Mouse (Mus musculus) duodenum, adult 2 months (tissue): Measurements from ENCODE around the gene Sat1. TPM values are rescaled to one million over a fixed set of nuclear protein-coding genes. Genes with fewer than 3 reads are reported as not detected.

ENCODE experiments used
- polyA plus RNA-seq: library from polyadenylated mRNA; depleted of rRNA; stranded (reverse); fragments of >200 nt; gene quantifications from 2 replicates; pipeline ENCODE4 v1.2.3, GENCODE M21; 2012; ENCODE audit warnings: low replicate concordance; rRNA removed

The Sat1 gene
- polyA plus RNA-seq = 6.8 and 7.6 TPM in 2 replicates

GRCm38 (mm10) chrX:155216271-155216670 lies at the start of gene Sat1:
Sat1 (minus strand) TSS chrX:155216449.

DNA sequence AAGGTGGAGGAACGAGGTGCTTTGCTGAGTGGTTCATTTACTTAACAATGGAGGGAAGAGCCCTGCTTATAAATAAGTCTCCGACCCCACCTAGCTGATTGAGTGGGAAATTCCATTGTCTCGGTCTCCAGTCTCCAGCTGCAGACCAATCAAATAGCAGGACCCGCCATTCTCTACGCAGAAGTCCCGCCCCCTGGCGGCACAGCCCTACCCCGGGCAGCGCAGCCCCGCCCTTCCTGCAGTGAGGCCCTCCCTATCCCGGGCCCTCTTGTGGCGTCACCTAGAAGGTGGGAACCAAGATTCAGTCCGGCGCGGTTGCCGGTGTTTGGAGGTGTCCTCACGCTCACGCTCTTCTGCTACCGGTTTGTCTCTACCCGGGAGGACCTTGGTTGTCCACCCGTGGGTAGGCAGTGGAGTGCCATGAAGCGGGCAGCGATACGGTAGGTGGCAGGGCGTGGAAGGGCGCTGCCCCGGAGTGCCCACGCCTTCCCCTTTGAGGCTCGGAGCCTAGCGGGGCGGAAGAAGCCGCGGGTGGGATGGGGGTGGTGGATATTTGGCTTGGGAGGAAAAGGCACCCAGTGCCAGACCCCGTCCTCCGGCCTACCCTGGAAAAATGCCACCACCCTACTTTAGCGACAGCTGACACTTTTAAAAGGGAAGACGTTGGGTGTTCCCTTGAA lies 46.1 kb upstream of the Sat1 start, which contains the start of gene Acot9:
Acot9 (plus strand) TSS at position 209 of the 680 bp plus-strand sequence.

Other genes with a start within 250 kb of the Sat1 start
- not detected in 2 replicates for gene Magea8, start 220.6 kb downstream of the Sat1 start, polyA plus RNA-seq
- not detected in 2 replicates for gene Magea5, start 153.3 kb downstream of the Sat1 start, polyA plus RNA-seq
- not detected in 2 replicates for gene Magea1, start 126.7 kb downstream of the Sat1 start, polyA plus RNA-seq
- not detected in 2 replicates for gene Magea2, start 122.8 kb downstream of the Sat1 start, polyA plus RNA-seq
- not detected in 2 replicates for gene Cldn34b2, start 88.0 kb downstream of the Sat1 start, polyA plus RNA-seq
- 3.9 and 8.0 TPM in 2 replicates for gene Acot9, start 46.0 kb upstream of the Sat1 start, polyA plus RNA-seq
- gene Prdx4, start 124.3 kb upstream of the Sat1 start, polyA plus RNA-seq = 38.4 and 39.4 TPM in 2 replicates